Mouse (Mus musculus) adrenal gland, adult 8-10 months (tissue): ENCODE measurements around the gene Olfr56. TPM values are rescaled to one million over a fixed set of nuclear protein-coding genes. Genes with fewer than 3 reads are reported as not detected.

ENCODE experiments used
- DNase-seq: peaks from one replicate; pipeline ENCODE4 v3.0.0; 2022
- total RNA-seq, 4 experiments: library from RNA; stranded (reverse); gene quantifications; 2 replicates each; pipeline ENCODE4 v1.2.4; 2022

Gene Olfr56
- total RNA-seq, 4 experiments from 2014 or later = 0.11 to 0.14 (median 0.12) TPM; not detected in 1

DNA sequence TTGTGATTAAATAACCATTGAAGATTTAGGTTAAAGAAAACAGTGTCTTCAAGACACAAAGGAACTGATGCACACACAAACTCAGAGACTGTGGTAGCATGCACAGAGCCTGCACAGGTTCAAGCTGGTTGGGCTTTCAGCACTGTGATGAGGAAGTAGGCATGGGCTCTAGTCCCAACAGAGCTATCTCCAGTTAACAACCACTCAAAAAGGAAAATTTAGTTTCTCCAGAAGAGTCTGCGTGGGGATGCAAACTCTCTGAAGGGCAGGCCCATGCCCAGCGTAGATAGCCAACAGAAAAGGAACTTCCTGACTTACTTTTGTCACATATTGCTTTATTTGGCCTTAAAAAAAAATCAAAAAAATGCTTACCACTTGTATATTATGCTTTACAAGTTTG lies 114.1 kb downstream of the Olfr56 start:
- DNase-seq = no peak

DNA sequence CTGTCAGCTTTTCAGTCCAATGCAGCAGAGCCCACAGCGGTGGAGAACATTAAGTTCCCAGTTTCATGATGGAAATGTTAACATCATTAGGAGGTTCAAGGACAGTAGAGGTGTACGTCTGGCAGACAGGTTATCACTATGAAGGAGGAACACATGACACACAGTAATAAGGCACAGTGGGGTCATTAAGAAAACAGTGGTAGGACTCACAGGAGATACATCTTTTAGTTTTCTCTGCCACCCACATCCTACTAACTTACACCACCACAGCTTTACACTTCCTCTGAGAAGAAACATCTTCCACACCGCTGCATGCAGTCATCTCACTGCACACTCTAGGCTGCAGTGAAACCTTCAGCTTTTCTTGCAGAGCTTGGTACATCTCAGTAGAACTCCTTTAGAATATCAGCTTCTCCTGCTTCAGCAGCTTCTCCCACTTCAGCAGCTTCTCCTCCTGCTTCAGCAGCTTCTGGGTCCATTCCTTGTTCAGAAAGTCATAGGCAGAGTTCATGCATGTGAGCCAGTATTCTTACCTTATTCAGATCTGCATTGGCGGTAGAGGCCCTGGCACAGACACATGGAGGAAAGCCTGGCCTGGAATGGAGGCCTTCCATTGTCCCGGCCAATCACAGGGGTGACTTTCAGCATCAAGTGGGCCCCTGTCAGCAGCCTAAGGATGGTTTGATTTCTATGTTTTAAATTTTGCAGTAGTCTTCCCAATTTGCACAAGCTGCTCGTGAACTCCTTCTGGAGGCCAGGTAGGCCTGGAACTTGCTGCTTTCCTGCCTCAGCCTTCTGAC lies 115.4 kb downstream of the Olfr56 start:
- DNase-seq = no peak

DNA sequence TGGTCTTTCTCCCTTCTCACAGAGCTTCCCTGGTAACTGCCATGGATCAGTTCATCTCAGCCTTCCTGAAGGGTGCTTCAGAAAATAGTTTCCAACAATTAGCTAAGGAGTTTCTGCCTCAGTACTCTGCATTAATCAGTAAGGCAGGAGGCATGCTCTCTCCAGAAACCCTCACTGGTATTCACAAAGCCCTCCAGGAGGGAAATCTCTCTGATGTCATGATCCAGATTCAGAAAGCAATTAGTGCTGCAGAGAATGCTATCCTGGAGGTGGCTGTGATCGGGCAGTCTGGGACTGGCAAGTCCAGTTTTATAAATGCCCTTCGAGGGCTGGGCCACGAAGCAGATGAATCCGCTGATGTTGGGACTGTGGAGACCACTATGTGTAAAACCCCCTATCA lies 116.7 kb downstream of the Olfr56 start:
- no peak for DNase-seq

- DNase-seq = no peak
These were observed 121.7 kb downstream of the Olfr56 start for GRCm38 (mm10) chr11:49100409-49100808.

- no peak for DNase-seq
These were observed 122.8 kb downstream of the Olfr56 start for GRCm38 (mm10) chr11:49101500-49101899.

GRCm38 (mm10) chr11:49103047-49103693 lies 124.5 kb downstream of the Olfr56 start:
- DNase-seq = peak; percentile 74

DNA sequence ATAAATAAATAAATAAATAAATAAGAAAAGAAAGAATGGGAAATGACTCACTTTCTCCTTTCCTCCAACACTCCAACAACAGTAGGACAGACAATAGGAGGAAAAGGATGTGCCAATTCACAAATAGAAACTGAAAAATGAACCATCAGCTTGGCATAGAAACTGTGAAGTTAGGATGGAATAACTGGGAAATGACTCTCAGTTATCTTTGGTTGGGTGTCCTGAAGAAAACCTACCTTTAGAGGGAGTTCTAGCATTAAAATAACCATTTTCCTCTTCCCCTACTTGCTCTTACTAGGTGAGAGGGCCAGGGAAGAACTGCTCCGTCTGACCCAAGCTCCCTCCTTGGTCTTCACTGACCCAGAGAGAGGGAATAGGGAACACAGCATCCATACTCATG lies 127.1 kb downstream of the Olfr56 start:
- DNase-seq = no peak

- DNase-seq = no peak
These were observed 129.2 kb downstream of the Olfr56 start for GRCm38 (mm10) chr11:49107650-49108537.

DNA sequence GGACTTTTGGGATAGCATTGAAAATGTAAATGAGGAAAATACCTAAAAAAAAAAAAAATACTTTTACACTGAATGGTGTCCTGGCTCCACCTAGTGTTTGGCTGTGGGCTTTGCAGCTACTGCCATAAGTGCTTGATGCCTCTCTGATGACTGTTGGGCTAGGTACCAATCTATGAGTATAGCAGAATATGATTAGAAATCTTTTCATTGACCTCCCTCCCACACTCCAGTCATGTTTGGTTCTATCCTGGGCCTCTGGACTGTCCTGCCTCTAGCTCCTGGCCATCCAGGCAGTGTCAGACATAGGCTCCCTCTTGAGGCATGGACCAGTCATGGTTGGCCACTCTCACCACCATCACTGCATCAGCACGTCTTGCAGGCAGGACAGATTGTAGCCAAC lies 130.1 kb downstream of the Olfr56 start:
- DNase-seq = no peak

DNA sequence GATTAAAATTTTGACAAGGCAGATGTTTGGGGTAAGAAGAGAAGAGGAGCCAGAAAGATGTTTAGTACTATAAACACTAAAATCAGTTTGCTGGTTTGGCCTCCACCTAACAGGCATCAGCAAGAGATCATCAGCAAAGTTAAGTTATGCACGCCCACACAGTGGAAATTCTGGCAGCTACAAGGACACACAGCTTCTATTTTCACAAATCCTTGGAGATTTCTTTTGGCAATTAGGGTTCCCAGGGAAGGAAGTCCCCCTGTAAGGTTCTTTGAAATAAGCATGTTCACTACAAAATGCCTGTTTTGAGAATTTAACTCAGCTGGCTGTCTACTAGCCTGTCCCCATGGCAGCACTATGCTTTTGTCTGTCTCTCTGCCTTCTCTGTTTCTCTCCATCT lies 132.3 kb downstream of the Olfr56 start:
- DNase-seq = no peak

GRCm38 (mm10) chr11:49112624-49113219 lies 134.0 kb downstream of the Olfr56 start:
- DNase-seq = no peak

- no peak for DNase-seq
These were observed 135.5 kb downstream of the Olfr56 start for GRCm38 (mm10) chr11:49114158-49114557.

DNA sequence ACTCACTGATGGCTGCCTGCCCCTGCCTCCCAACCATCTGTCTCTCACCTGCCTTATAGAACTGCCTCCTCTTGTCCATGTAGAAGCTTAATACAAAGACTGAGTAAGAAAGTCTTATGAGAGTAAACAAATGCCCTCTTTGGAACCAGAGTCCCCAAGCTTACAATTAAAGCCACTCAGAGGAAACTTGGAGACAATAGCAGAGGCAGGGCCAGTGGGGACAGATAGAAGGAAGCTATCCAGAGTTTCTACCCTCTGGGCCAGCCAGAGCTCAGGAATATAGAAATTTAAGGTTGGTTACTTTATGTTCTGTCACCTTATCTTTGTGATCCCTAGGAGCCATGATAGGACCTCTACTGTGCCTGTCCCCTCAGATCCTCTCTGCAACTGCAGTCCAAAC lies 136.1 kb downstream of the Olfr56 start, which contains the start of gene Olfr1396:
Gene Olfr1396, minus strand, starts transcription at position 101 of the 400 bp plus-strand sequence.
- no peak for DNase-seq

DNA sequence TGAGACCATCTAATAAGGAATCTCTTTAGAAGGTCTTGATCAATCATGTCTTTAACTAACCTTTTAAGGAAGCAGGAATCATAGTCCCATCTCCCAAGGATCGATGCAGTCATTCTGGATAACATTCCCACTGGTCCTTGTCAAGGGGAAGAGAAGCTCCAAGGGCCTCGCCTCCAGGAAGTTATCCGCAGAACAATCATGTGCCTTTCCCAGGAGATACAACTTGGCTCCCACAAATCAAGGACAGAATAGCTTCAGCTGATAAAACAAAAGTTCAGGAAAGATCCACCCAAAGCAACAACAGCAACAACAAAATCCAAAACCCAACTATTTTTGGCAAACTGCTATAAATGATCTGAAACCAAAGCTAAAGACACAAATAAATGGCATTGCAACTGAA lies 140.9 kb downstream of the Olfr56 start:
- no peak for DNase-seq

DNA sequence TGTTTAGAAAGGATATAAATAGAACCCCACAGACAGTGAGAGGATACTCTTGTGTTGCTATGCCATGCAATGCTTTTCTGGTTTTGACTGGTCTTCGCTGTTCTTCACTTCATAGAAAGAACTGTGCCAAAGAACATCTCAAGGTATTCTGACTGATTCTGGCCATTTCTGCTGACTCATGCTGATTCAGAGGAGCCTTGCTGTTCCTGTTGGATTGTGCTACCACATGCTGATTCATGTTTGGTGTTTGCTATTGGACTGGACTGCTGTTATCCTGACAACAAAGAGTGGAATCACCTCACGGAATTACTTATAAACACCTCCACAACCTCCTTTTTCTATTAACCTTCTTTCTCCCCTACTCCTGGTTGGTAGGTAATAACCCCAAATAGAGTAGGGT lies 145.5 kb downstream of the Olfr56 start:
- DNase-seq = no peak

DNA sequence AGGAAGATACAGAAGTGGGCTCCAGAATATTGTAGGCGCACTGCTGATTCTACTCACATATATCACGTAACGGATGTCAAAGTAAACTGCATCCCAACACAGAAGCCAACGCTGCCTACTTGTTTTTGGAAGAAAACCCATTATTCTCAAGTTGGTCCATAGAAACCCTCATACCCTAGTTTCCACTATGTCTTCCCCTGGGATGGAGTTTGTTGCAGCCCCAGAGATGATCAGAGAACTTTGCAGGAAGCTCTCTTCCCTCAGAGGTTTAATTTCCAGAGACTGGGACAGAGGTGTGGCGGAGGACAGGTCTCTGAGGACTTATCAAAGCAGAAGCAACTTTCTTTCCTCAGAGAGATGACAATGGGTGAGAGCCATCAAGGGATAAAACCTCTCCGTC lies 163.3 kb downstream of the Olfr56 start, which contains the start of gene Olfr1395:
Gene Olfr1395, plus strand, starts transcription at position 301 of the 400 bp plus-strand sequence.
- DNase-seq = no peak

DNA sequence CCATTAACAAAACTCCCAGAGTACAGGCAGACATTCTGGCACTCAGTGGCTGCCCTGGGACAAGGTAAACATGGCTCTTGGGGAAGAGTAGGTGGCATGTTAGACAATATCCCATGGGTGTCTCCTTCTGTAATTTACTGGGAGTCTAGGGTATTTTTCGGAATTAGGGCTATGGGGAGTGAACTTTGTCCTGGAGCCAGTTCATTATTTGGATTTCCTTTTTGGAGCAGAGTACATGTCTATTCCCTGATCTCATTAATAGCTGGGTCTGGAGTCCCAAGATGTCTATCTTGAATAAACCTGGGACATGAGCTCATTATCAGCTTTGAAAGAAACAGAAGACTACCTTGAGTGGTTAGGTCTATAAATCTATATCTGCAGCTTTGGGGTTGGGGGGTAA lies 175.4 kb downstream of the Olfr56 start, which contains the start of gene Olfr1394:
Gene Olfr1394, plus strand, starts transcription at position 301 of the 400 bp plus-strand sequence.
- DNase-seq = no peak

DNA sequence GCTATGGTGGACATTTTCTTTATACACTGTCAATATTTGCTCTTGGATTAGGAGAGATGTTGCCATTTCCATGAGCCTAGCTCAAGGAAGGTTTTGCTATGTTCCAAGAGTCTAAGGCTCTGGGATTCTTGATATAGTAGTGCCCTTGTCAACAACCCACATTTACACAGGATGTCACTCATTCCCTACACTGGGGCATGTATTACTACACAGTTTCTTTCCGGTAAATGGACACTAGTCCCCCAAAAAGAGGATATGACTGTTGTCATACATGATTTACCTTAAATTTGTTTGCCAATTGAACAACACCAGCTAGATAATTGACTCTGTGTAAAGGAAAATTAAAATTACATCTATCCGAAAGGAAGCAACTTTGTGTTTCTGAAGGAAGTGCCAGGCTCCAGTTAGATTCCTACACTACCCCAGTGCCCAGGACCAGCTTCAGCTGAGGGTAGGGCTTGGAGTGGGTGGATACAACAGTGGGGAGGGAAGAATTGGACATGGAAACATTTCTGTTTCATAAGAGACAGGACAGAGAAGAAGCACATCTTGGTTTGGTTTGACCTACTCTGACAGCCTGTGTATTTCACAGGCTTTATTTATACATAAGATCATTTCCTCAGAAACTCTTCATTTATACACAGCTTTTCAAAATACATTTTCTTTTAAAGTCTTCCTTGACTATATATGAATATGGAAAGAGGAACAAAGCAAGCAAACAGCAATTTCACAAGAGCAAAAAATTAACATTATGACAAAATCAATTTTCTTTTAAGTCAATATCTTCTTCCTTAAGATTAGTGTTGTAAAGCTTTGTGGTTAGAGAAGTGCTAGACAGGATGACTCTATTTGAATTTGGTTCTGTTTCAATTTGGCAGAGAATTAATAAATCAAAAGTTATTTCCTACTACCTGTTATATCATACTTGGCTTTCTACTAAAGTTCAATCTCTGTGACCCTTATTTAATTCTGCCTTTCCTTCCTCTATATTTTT lies 178.4 kb downstream of the Olfr56 start:
- no peak for DNase-seq

DNA sequence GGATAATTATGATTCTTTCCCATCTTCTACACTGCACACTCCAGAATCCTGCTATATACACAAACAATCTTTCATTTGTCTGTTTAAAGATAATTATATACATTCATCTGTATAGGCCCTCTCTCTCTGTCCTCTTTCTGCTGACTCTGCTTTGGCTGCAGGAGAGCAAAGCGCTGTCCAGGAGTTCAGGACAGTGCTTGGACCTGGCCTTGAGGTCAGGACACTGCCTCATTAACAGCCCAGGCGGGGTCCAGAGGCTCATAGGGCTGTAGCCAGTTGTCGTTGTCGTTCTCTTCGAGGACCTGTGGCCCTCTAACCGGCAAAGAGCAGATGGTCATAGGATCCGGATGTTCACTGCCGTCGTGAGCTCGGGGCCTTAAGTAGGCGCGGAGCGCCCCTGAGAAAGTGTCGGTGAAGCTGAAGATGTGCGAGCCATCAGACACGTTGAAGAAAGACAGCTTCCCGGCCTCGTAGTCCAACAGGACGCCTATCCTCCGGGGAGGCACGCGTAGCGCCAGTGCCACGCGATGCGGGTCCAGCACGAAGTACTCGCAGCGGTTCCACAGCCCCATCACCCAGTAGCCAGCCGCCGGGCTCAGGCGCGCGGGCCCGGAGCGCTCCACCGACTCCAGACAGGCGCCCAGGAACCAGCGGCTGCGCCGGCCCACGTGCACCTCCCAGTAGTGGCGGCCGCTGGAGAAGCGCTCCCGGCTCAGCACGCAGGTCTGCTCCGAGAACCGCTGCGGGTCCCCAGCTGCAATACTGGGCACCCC lies 190.3 kb downstream of the Olfr56 start:
- no peak for DNase-seq

GRCm38 (mm10) chr11:49170576-49170975 lies 191.9 kb downstream of the Olfr56 start:
- DNase-seq = no peak
